Mouse (Mus musculus) G1E (cell line): Measurements from ENCODE around the gene Fam131a. TPM values are rescaled to one million over a fixed set of nuclear protein-coding genes. Genes with fewer than 3 reads are reported as not detected.

ENCODE experiments used
- ATAC-seq: 2 replicates; pipeline ENCODE4 v1.8.0; 2016; ENCODE audit warnings: mild to moderate bottlenecking; ENCODE audit not compliant: insufficient number of reproducible peaks, poor library complexity, low FRiP score, severe bottlenecking; ENCODE audit errors: extremely low read depth
- DNase-seq: peaks from one replicate; pipeline ENCODE4 v3.0.0; 2012; ENCODE audit warnings: low spot score
- H3K27me3 ChIP-seq: 2 replicates; pipeline ENCODE4 v1.6.1; 2012; ENCODE audit warnings: mild to moderate bottlenecking, low read length, inconsistent platforms; ENCODE audit not compliant: insufficient read depth
- H3K36me3 ChIP-seq: replicated peaks from 2 replicates; pipeline ENCODE3; 2012; ENCODE audit warnings: mild to moderate bottlenecking, inconsistent platforms
- H3K4me1 ChIP-seq: 2 replicates; pipeline ENCODE4 v1.6.1; 2012; ENCODE audit warnings: low read depth, low read length, inconsistent platforms, mixed read lengths; ENCODE audit not compliant: insufficient read depth
- H3K4me3 ChIP-seq: 2 replicates; pipeline ENCODE4 v1.5.1; 2012; ENCODE audit warnings: low read depth, mild to moderate bottlenecking, inconsistent platforms, low read length, moderate library complexity, mixed read lengths
- H3K9me3 ChIP-seq: replicated peaks from 2 replicates; pipeline ENCODE4 v1.6.1; 2012; ENCODE audit warnings: inconsistent platforms
- CTCF ChIP-seq: IDR thresholded peaks from 2 replicates; pipeline ENCODE4 v1.5.1; 2012; ENCODE audit warnings: low read depth, low read length, inconsistent platforms, mixed read lengths
- GATA1 ChIP-seq: IDR thresholded peaks from 2 replicates; pipeline ENCODE4 v1.6.1; 2012; ENCODE audit warnings: borderline replicate concordance, low read length, inconsistent platforms, mixed read lengths
- GATA2 ChIP-seq: IDR thresholded peaks from 2 replicates; pipeline ENCODE4 v1.6.1; 2012; ENCODE audit warnings: low read depth, low read length, inconsistent platforms, borderline replicate concordance
- POLR2AphosphoS5 ChIP-seq: IDR thresholded peaks from 2 replicates; pipeline ENCODE4 v1.6.1; 2012; ENCODE audit warnings: low read depth, low read length, inconsistent platforms; ENCODE audit not compliant: insufficient replicate concordance
- TAL1 ChIP-seq: conservative IDR thresholded peaks from 2 replicates; pipeline ENCODE4 v1.6.1; 2012; ENCODE audit warnings: low read depth, low read length, inconsistent platforms, mixed read lengths
- polyA plus RNA-seq: library from polyadenylated mRNA; stranded (reverse); fragments of >175 nt; gene quantifications from 2 replicates; pipeline ENCODE4 v1.2.3, GENCODE M21; 2012
- total RNA-seq, 2 experiments: library from RNA; stranded (forward) in 1 of 2; stranded (reverse) in 1 of 2; fragments of 200-1000 nt in 1 of 2; fragments of >200 nt in 1 of 2; fragmentation: Nextera tagmentation in 1 of 2; gene quantifications; 2 replicates each; pipeline ENCODE4 v1.2.3; 2014 to 2017

Gene Fam131a
- total and polyA plus RNA-seq, 3 experiments = 1.2 to 10.1 (median 3.9) TPM

- Histone ChIP-seq H3K4me3 (peak overlapping the region; percentile 5; the same call in 1 of the 2 replicates), H3K4me1 (peaks cover 77% of the 10 kb centered on the region)
- ATAC-seq = no peak
These were observed 15.7 kb upstream of the Fam131a start for GRCm38 (mm10) chr16:20677380-20677779.

GRCm38 (mm10) chr16:20677974-20678675, 14.9 kb upstream of the Fam131a start:
- ATAC-seq (no peak), DNase-seq (peak; percentile 83)

More at GRCm38 (mm10) chr16:20677380-20677779, 15.7 kb upstream of the Fam131a start:
- TF ChIP-seq TAL1 = no peak
- TF ChIP-seq POLR2AphosphoS5 = no peak
- TF ChIP-seq GATA1 = no peak
- TF ChIP-seq CTCF = no peak
- TF ChIP-seq GATA2 = no peak
- H3K36me3 ChIP-seq = peaks cover 89% of the 10 kb centered on the region
- no peak for DNase-seq
- no peaks in the 10 kb centered on the region for H3K9me3 ChIP-seq
- no peaks in the 10 kb centered on the region for H3K27me3 ChIP-seq

GRCm38 (mm10) chr16:20690774-20691173, 2.3 kb upstream of the Fam131a start:
- TF ChIP-seq GATA1 (no peak), TAL1 (peak; percentile 67)
- DNase-seq (no peak), ATAC-seq (no peak)
- Histone ChIP-seq H3K27me3 (no peaks in the 10 kb centered on the region), H3K4me1 (peaks cover 93% of the 10 kb centered on the region), H3K9me3 (no peaks in the 10 kb centered on the region), H3K4me3 (no peak overlapping the region), H3K36me3 (peaks cover 80% of the 10 kb centered on the region)

More at GRCm38 (mm10) chr16:20677974-20678675, 14.9 kb upstream of the Fam131a start:
- H3K4me3 ChIP-seq = peak overlapping the region; percentile 27; the same call in 1 of the 2 replicates
- peaks cover 97% of the 10 kb centered on the region for H3K36me3 ChIP-seq
- H3K4me1 ChIP-seq = peaks cover 77% of the 10 kb centered on the region
- H3K9me3 ChIP-seq = no peaks in the 10 kb centered on the region
- TF ChIP-seq POLR2AphosphoS5 = no peak
- TF ChIP-seq GATA1 = no peak
- TF ChIP-seq GATA2 = no peak
- no peak for TF ChIP-seq CTCF
- TF ChIP-seq TAL1 = no peak
- H3K27me3 ChIP-seq = no peaks in the 10 kb centered on the region

- TF ChIP-seq TAL1 = no peak
- no peak for TF ChIP-seq CTCF
- no peak for TF ChIP-seq GATA2
- DNase-seq = no peak
- Histone ChIP-seq H3K4me1 (peaks cover 89% of the 10 kb centered on the region), H3K36me3 (peaks cover 78% of the 10 kb centered on the region), H3K27me3 (no peaks in the 10 kb centered on the region), H3K4me3 (no peak overlapping the region), H3K9me3 (no peaks in the 10 kb centered on the region)
- no peak for ATAC-seq
These were observed 1.4 kb upstream of the Fam131a start for GRCm38 (mm10) chr16:20691617-20692016.

GRCm38 (mm10) chr16:20692241-20692965, 638 bp upstream of the Fam131a start:
- TF ChIP-seq GATA1 = no peak
- no peak for TF ChIP-seq POLR2AphosphoS5
- no peak for TF ChIP-seq CTCF
- no peak for TF ChIP-seq TAL1
- no peak for TF ChIP-seq GATA2
- Histone ChIP-seq H3K9me3 (no peaks in the 10 kb centered on the region), H3K36me3 (peaks cover 70% of the 10 kb centered on the region), H3K4me3 (peak overlapping the region; percentile 57; the same call in 1 of the 2 replicates), H3K27me3 (no peaks in the 10 kb centered on the region), H3K4me1 (peaks cover 82% of the 10 kb centered on the region)
- ATAC-seq = no peak
- no peak for DNase-seq

- no peak overlapping the region; the same call in 1 of the 2 replicates for H3K4me3 ChIP-seq
- TF ChIP-seq GATA2 = no peak
- no peak for TF ChIP-seq TAL1
- TF ChIP-seq CTCF = no peak
- no peak for TF ChIP-seq GATA1
- no peak for TF ChIP-seq POLR2AphosphoS5
- DNase-seq = no peak
- no peak for ATAC-seq
- H3K4me1 ChIP-seq = peaks cover 63% of the 10 kb centered on the region
- H3K36me3 ChIP-seq = peaks cover 64% of the 10 kb centered on the region
- H3K27me3 ChIP-seq = no peaks in the 10 kb centered on the region
- H3K9me3 ChIP-seq = no peaks in the 10 kb centered on the region
These were observed 1.7 kb downstream of the Fam131a start for GRCm38 (mm10) chr16:20694781-20695180.
